Mouse (Mus musculus): ENCODE measurements around the gene Mylpf. TPM values are rescaled to one million over a fixed set of nuclear protein-coding genes. Genes with fewer than 3 reads are reported as not detected.
A peak's percentile ranks its signal among the peaks of the same experiment; 100 is the strongest.

Mylpf gene
- total RNA-seq, 2 experiments from 2014 or later, result 24,727 to 33,034 TPM

GRCm38 (mm10) chr7:127187351-127187750 lies 21.3 kb upstream of the Mylpf start:
- no peak overlapping the region for H3K4me3 ChIP-seq
- intact Hi-C loops (cut with DNase I), result no loop called here
- H3K27ac ChIP-seq, result no peak overlapping the region
- no peak for TF ChIP-seq CTCF (IDR thresholded peaks at IDR 0.05)
- DNase-seq, result no peak

- TF ChIP-seq CTCF (IDR thresholded peaks at IDR 0.05), result no peak
- intact Hi-C loops (cut with DNase I), result no loop called here
- DNase-seq, result no peak
- Histone ChIP-seq H3K27ac (no peak overlapping the region), H3K4me3 (no peak overlapping the region)
These were observed 20.1 kb upstream of the Mylpf start for GRCm38 (mm10) chr7:127188305-127189276.

GRCm38 (mm10) chr7:127190672-127191071 lies 18.0 kb upstream of the Mylpf start:
- Histone ChIP-seq H3K27ac (no peak overlapping the region), H3K4me3 (no peak overlapping the region)
- no peak for TF ChIP-seq CTCF (IDR thresholded peaks at IDR 0.05)
- no peak for DNase-seq
- intact Hi-C loops (cut with DNase I), result no loop called here

GRCm38 (mm10) chr7:127192989-127193388 lies 15.7 kb upstream of the Mylpf start:
- Histone ChIP-seq H3K27ac (no peak overlapping the region), H3K4me3 (no peak overlapping the region)
- no peak for DNase-seq
- no peak for TF ChIP-seq CTCF (IDR thresholded peaks at IDR 0.05)
- intact Hi-C loops (cut with DNase I), result no loop called here

GRCm38 (mm10) chr7:127194011-127194632 lies 14.6 kb upstream of the Mylpf start:
- no peak for DNase-seq

GRCm38 (mm10) chr7:127194633-127195029 lies 14.1 kb upstream of the Mylpf start:
- H3K27ac ChIP-seq, result no peak overlapping the region
- H3K4me3 ChIP-seq, result peak overlapping the region; percentile 98
- TF ChIP-seq CTCF (IDR thresholded peaks at IDR 0.05), result no peak
- intact Hi-C loops (cut with DNase I), result no loop called here
- no peak for DNase-seq

More at GRCm38 (mm10) chr7:127194011-127194632, 14.6 kb upstream of the Mylpf start:
- Histone ChIP-seq H3K4me3 (no peak overlapping the region), H3K27ac (no peak overlapping the region)
- intact Hi-C loops (cut with DNase I), result no loop called here
- no peak for TF ChIP-seq CTCF (IDR thresholded peaks at IDR 0.05)

GRCm38 (mm10) chr7:127195544-127196295 lies 13.0 kb upstream of the Mylpf start, which contains the start of gene Cd2bp2:
Gene Cd2bp2 (minus strand): TSS chr7:127196050.
- peak; percentile 96 for DNase-seq
- Histone ChIP-seq H3K4me3 (peak within 1 kb of the TSS; percentile 98), H3K27ac (peak within 1 kb of the TSS; percentile 91)
- intact Hi-C loops (cut with DNase I), result loop anchor here (1.0 kb wide), 1 partner anchor 13 kb away; the partner anchor contains the start of genes Mylpf and Tbc1d10b
- TF ChIP-seq CTCF (IDR thresholded peaks at IDR 0.05), result peak; percentile 7; the same call in 1 of the 2 replicates

GRCm38 (mm10) chr7:127196484-127196883 lies 12.2 kb upstream of the Mylpf start:
- H3K27ac ChIP-seq, result peak overlapping the region; percentile 84
- TF ChIP-seq CTCF (IDR thresholded peaks at IDR 0.05), result no peak
- H3K4me3 ChIP-seq, result peak overlapping the region; percentile 98
- no peak for DNase-seq
- intact Hi-C loops (cut with DNase I), result loop anchor here (1.0 kb wide), 1 partner anchor 12 kb away; the partner anchor contains the start of genes Mylpf and Tbc1d10b

- intact Hi-C loops (cut with DNase I), result no loop called here
- peak overlapping the region; percentile 88 for H3K27ac ChIP-seq
- no peak for TF ChIP-seq CTCF (IDR thresholded peaks at IDR 0.05)
- no peak for DNase-seq
- H3K4me3 ChIP-seq, result peak overlapping the region; percentile 96
These were observed 2.1 kb upstream of the Mylpf start for GRCm38 (mm10) chr7:127206606-127207005.

- intact Hi-C loops (cut with DNase I), result loop anchor here (1.0 kb wide), 1 partner anchor 11 kb away; the partner anchor contains the start of gene Cd2bp2
- peak overlapping the region; percentile 88 for H3K27ac ChIP-seq
- no peak for TF ChIP-seq CTCF (IDR thresholded peaks at IDR 0.05)
- DNase-seq, result peak; percentile 55
- peak overlapping the region; percentile 96 for H3K4me3 ChIP-seq
These were observed 1.1 kb upstream of the Mylpf start for GRCm38 (mm10) chr7:127207374-127208294.

- DNase-seq, result no peak
- intact Hi-C loops (cut with DNase I), result loop anchor here (1.0 kb wide), 1 partner anchor 12 kb away; the partner anchor contains the start of gene Cd2bp2
- H3K27ac ChIP-seq, result peak within 1 kb of the TSS; percentile 88
- H3K4me3 ChIP-seq, result peak within 1 kb of the TSS; percentile 96
- no peak for TF ChIP-seq CTCF (IDR thresholded peaks at IDR 0.05)
These were observed 466 bp upstream of the Mylpf start, which contains the start of gene Tbc1d10b for GRCm38 (mm10) chr7:127208295-127208552. Gene Tbc1d10b (minus strand): TSS chr7:127208468.
